Mouse (Mus musculus): ENCODE measurements at regions not wholly inside any gene's neighbourhood (a gene's known extent, or its start where the extent isn't known, plus 50 kb on each side); places are given as distances from the start of the nearest gene placed in this dataset.

DNA sequence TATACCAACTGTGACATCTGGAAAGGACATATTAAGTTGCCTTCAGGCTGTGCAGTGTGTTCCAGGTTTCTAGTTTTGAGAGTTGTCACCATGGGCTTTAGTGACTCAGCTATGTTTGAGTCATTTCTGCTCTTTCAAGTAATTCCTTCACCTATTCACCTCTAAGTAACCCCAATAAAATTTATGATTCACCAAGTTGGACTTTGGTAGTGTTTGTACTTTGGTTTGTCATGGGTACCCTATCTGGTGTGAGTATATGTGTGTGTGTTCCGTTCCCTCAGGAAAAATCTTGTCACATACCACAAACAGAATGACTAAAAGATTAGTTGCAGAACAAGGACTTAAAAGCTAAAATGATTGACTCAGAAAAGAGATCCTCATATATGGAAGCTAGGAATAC is 76.8 kb upstream of the Crbn start:
- ATAC-seq (replicated peaks; ENCODE audit: low read depth, poor library complexity, severe bottlenecking), result no peak

DNA sequence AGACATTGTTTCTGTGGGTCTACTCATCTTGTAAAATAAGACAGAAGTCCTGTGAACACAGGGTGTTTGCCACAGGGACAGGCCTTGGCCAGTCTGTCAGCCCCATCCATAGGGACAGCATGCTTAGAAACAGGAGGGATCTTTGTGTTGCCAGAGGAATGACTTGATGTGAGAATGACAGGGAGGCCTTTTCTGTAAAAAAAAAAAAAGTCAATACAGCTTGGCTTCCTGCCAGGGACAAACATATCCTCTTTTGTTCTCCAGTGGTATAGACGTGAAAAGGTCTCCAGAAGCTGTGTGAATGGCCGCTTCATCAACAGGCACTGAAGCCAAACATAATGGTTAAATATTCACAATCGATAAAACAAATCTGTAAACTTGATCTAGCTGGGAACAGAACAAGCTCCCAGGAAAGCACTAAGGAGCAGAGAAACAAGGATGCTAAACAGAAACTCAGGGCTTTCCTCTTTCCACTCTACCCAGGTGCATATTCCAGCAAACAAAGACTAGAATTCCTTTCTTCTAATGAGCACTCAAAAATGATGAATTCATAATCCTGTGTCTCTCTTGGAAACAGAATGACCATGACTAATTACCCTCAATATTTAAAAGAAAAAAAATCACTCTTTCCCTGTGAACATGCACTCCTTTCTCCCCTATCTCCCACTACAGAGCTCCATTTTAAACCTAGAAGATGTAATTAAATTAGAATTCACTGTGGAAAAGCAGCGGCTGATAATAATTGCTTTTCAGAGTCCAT is 92.2 kb upstream of the Crbn start:
- ATAC-seq (replicated peaks; ENCODE audit: low read depth, poor library complexity, severe bottlenecking), result no peak

- ATAC-seq (replicated peaks; ENCODE audit: low read depth, poor library complexity, severe bottlenecking), result no peak
Observed at GRCm38 (mm10) chr6:106892639-106892934, 92.7 kb upstream of the Crbn start.

GRCm38 (mm10) chr6:106903953-106904683 is 104.2 kb upstream of the Crbn start:
- no peak for ATAC-seq (replicated peaks; ENCODE audit: low read depth, poor library complexity, severe bottlenecking)

DNA sequence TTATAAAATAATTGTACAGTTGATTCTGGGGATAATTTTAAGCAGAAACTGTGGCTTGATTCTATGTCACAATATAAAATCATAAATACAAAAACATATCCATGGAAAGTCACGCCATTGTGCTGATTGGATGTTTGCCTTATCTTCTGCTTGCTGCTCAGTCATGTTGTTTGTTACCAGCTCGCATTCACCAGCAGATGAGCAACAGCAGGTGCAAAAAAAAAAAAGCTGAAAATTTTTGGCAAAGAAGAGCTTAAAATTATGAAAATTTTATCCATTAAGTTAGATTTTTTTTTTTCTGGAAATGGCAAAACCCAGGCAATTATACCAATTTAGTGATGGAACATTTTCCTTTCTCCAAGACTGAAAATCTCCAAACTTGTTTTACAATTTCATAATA is 115.2 kb upstream of the Crbn start:
- no peak for ATAC-seq (replicated peaks; ENCODE audit: low read depth, poor library complexity, severe bottlenecking)

- ATAC-seq (replicated peaks; ENCODE audit: low read depth, poor library complexity, severe bottlenecking), result no peak
Observed at GRCm38 (mm10) chr6:106916683-106917289, 116.9 kb upstream of the Crbn start.

DNA sequence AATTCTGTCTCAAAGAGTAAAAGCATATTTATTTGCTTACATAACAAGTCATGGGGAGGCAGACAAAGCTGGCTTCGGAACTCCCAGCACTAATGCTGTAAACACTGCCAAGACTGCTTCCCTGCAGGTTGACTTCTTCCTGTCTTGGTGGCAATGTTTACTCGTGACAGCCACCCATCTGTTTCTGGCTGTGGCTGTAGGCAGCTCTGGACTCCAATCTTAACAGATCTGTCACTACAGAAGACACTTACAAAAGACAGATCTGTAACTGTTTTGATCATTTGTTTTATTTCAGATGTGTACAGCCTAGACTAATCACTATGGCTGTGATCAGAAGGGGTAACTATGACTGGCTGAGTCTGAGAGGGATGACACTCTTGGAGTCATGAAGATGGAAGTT is 121.1 kb upstream of the Crbn start:
- ATAC-seq (replicated peaks; ENCODE audit: low read depth, poor library complexity, severe bottlenecking), result no peak

- ATAC-seq (replicated peaks; ENCODE audit: low read depth, poor library complexity, severe bottlenecking), result no peak
Observed at GRCm38 (mm10) chr6:106925486-106925885, 125.6 kb upstream of the Crbn start.

DNA sequence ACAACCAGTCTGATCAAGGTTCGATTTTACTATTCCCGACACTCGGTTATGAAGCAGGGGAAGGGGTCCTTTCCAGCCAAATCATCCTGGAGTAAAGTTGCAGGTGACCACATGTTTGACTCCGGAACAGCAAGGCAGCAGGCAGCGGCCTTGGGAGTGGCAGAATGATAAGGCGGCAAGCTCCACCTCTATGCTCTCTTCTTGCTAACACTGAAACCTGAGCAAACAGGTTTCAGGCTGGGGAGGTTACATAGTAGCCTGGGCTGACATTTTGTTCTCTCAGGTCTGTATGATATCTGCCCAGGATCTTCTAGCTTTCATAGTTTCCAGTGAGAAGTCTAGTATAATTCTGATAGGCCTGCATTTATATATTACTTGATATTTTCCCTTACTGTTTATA is 133.7 kb upstream of the Crbn start:
- ATAC-seq (replicated peaks; ENCODE audit: low read depth, poor library complexity, severe bottlenecking), result no peak

GRCm38 (mm10) chr6:106946227-106946927 is 146.5 kb upstream of the Crbn start:
- no peak for ATAC-seq (replicated peaks; ENCODE audit: low read depth, poor library complexity, severe bottlenecking)

DNA sequence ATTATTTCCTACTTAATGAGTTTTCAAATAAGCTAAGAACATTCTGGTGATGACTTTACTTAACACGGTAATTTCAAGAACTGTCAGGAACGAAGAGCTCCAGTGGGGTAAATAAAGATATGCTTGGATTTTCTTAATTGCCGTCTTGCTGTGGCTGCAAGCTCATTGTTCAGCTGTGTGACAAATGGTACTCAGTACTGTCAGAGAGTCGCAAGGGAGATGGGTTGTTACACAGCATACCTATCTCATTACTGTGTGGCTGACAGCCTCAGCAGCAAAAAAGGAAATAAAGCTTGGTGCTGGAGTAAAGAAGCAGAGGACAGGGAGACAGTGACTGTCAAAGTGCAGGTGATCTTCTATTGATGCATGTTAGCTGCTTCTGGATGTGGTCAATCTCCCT is 151.0 kb upstream of the Crbn start:
- no peak for ATAC-seq (replicated peaks; ENCODE audit: low read depth, poor library complexity, severe bottlenecking)

GRCm38 (mm10) chr6:106961320-106961719 is 161.4 kb upstream of the Crbn start:
- no peak for ATAC-seq (replicated peaks; ENCODE audit: low read depth, poor library complexity, severe bottlenecking)

DNA sequence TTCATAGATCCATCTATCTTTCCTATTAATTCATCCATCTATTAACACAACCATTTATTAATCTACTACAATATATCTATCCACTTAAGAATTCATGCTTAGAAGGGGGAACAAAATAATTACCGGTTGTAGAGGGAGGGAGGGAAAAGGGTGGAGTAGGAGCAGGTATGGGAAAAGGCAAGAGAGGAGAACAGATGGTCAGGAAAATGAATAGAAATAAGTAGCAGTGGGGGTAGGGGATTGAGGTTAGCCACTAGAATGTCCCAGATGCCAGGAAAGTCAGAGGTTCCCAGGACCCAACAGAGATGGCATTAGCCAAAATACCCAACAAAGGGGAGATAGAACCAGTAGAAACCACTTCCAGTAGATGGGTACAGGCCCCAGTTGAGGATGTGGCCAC is 164.5 kb upstream of the Crbn start:
- ATAC-seq (replicated peaks; ENCODE audit: low read depth, poor library complexity, severe bottlenecking), result no peak

GRCm38 (mm10) chr6:106975439-106975838 is 175.6 kb upstream of the Crbn start:
- peak; percentile 83 for ATAC-seq (replicated peaks; ENCODE audit: low read depth, poor library complexity, severe bottlenecking)

GRCm38 (mm10) chr6:106978721-106979120 is 178.8 kb upstream of the Crbn start:
- ATAC-seq (replicated peaks; ENCODE audit: low read depth, poor library complexity, severe bottlenecking), result no peak

DNA sequence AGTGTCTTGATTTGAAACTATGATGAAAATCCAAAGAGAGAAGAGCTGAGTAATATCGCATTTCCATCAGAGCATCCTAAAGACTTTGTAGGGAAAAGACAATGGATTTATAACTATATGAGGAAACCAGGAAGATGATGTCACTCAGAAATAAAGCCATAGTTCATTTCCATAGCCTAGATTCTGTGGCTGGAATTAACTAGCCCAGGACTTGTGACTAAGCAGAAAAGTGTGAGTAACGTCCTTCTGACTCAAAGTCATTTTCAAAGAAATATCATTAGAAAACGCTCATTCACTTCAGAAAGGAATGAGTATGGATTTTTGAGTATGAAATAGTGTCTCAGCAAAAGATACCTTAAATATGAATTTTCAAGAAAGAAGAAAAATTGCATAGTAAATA is 179.9 kb upstream of the Crbn start:
- no peak for ATAC-seq (replicated peaks; ENCODE audit: low read depth, poor library complexity, severe bottlenecking)

- no peak for ATAC-seq (replicated peaks; ENCODE audit: low read depth, poor library complexity, severe bottlenecking)
Observed at GRCm38 (mm10) chr6:106980188-106980587, 180.3 kb upstream of the Crbn start.

DNA sequence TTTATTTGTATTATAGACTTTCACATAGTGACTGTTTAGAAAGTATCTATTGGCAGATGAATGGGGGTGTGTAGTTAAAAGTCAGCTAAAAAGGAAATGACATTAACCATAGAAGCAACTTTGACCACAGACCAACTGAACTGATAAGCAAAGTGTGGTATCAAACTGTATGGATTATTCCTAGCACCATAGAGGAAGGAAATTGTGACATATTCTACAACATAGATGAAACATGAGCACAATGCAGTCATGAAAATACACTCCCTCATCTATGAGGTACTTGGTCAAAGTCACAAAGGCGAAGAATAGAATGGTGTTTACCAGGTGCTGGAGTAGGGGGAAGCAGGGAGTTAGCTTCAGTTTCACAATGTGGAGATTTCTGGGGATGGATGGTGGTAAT is 181.4 kb upstream of the Crbn start:
- ATAC-seq (replicated peaks; ENCODE audit: low read depth, poor library complexity, severe bottlenecking), result peak; percentile 84

DNA sequence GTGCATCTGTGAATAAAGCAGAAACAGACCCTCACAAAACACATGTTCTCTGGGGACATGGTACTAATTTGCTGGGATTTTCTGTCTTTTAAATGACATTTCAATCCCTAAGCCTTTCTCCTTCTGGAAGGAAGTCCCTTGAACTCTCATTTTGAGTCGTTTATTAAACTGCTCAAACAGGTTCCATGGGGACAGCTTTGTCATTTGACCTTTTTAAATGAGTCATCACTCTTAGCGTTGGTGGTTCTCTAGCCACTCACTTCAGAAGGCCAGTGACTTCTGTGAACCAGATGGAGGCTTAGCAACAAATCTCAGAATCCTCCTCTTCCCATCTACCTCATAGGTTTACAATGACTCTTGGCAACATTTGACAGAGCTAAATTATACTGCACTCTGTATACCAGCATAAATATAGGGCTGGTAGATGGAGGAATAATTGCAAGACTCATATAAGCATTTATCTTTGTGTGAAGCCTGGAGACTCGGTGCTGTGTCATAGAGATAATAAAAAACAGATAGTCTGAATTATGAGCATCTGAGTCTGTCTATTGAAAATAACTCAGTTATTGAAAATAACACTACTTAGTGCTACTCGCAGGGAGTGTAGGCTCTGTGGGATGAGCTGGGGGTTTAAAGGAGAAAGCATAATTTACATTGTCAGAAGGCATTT is 185.4 kb upstream of the Crbn start:
- peak; percentile 45 for ATAC-seq (replicated peaks; ENCODE audit: low read depth, poor library complexity, severe bottlenecking)

DNA sequence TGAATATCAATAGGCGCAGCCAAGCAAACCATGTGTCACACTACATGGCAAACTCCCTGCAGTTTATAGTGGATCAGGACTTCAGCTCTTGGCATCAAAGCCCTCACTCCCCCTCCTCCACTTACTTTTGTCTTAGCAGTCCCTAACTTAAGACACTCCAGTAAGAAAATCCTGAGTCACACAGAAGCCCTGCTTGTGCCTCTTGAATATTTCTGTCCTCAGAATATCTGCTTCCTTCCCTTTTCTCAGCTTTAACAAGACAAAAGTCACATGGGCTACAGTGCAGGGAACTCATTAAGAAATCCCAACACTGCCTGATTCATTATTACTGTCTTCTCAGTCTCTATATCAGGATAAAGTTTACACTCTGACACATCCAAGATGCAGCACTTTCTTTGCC is 191.7 kb upstream of the Crbn start:
- ATAC-seq (replicated peaks; ENCODE audit: low read depth, poor library complexity, severe bottlenecking), result peak; percentile 87
